Mouse (Mus musculus): Measurements from ENCODE around the gene Sema3g.

The Sema3g gene

DNA sequence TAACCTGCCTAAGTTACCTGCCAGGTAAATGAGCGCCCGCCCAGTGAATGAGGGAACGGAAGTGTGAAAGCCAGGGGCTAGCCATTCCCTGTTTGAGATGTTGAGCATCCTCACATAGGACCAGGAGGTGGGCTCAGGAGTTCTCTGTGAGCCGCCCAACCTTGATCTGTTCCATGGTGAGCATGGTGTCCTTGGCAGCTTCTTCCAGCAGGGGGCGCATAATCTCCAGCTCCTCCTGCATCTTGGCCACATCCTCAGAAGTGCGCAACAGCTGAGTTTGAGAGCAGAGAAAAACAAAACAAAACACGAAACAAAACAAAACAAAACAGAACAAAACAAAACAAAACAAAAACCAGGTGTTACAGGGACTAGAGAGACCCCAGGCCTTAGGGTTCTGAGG is 54.5 kb downstream of the Sema3g start:
- peak; percentile 65 for DNase-seq (ENCODE audit: low read depth)
